Mouse (Mus musculus): Measurements from ENCODE around the gene Dhx35. TPM values are rescaled to one million over a fixed set of nuclear protein-coding genes. Genes with fewer than 3 reads are reported as not detected.

Gene Dhx35
- total RNA-seq, 1 experiment: 25.5 TPM

GRCm38 (mm10) chr2:158768771-158769170, 25.8 kb upstream of the Dhx35 start:
- in situ Hi-C loops (cut with MboI; ENCODE audit: low sequenced_read_pairs in 2 of 2, unreplicated experiment in 2 of 2): no loop called here
- Histone ChIP-seq H3K4me1 (ENCODE audit: control insufficient read depth in 2 of 2, insufficient read depth in 2 of 2, low read length in 2 of 2, poor library complexity in 1 of 2) (peaks cover 2 to 18% of the 10 kb centered on the region in 2 experiments), H3K9me3 (ENCODE audit: control insufficient read depth, insufficient read depth, low read depth, low read length) (no peaks in the 10 kb centered on the region), H3K27ac (ENCODE audit: insufficient read depth, low read depth, low read length, poor library complexity, severe bottlenecking) (no peak overlapping the region), H3K4me3 (ENCODE audit: insufficient read depth in 1 of 2, low read depth in 1 of 2, low read length in 2 of 2, poor library complexity in 1 of 2, severe bottlenecking in 1 of 2) (peak overlapping the region; percentile 90 to 94), H3K9ac (ENCODE audit: insufficient read depth, low read depth, low read length, poor library complexity, severe bottlenecking) (peak overlapping the region; percentile 90; the same call in 1 of the 2 replicates), H3K36me3 (ENCODE audit: control insufficient read depth, insufficient read depth, low read length, poor library complexity, severe bottlenecking) (peaks cover 7% of the 10 kb centered on the region; the same call in 1 of the 2 replicates)
- DNase-seq (ENCODE audit: low read depth, low spot score): no peak
- TF ChIP-seq ZNF384 (IDR thresholded peaks at IDR 0.05; ENCODE audit: low read depth, low read length) (no peak), ZC3H11A (IDR thresholded peaks at IDR 0.05; ENCODE audit: borderline replicate concordance, low read depth, low read length) (no peak), CHD2 (IDR thresholded peaks at IDR 0.05; ENCODE audit: low read depth, low read length) (no peak), HCFC1 (IDR thresholded peaks at IDR 0.05; ENCODE audit: borderline replicate concordance, insufficient read depth, low read length) (no peak)

GRCm38 (mm10) chr2:158770126-158770757, 24.4 kb upstream of the Dhx35 start:
- TF ChIP-seq ZNF384 (IDR thresholded peaks at IDR 0.05; ENCODE audit: low read depth, low read length): no peak
- TF ChIP-seq MAFK (IDR thresholded peaks at IDR 0.05; ENCODE audit: insufficient read depth, low read depth, low read length): no peak
- no peak for TF ChIP-seq ZC3H11A (IDR thresholded peaks at IDR 0.05; ENCODE audit: borderline replicate concordance, low read depth, low read length)
- TF ChIP-seq CHD2 (IDR thresholded peaks at IDR 0.05; ENCODE audit: low read depth, low read length): no peak
- TF ChIP-seq HCFC1 (IDR thresholded peaks at IDR 0.05; ENCODE audit: borderline replicate concordance, insufficient read depth, low read length): no peak
- H3K27ac ChIP-seq (ENCODE audit: insufficient read depth, low read depth, low read length, poor library complexity, severe bottlenecking): no peak overlapping the region

GRCm38 (mm10) chr2:158771066-158771763, 23.4 kb upstream of the Dhx35 start:
- TF ChIP-seq MAFK (IDR thresholded peaks at IDR 0.05; ENCODE audit: insufficient read depth, low read depth, low read length) (no peak), ZC3H11A (IDR thresholded peaks at IDR 0.05; ENCODE audit: borderline replicate concordance, low read depth, low read length) (no peak), ZNF384 (IDR thresholded peaks at IDR 0.05; ENCODE audit: low read depth, low read length) (no peak), HCFC1 (IDR thresholded peaks at IDR 0.05; ENCODE audit: borderline replicate concordance, insufficient read depth, low read length) (no peak), CHD2 (IDR thresholded peaks at IDR 0.05; ENCODE audit: low read depth, low read length) (no peak)
- Histone ChIP-seq H3K9me3 (ENCODE audit: control insufficient read depth, insufficient read depth, low read depth, low read length) (no peaks in the 10 kb centered on the region), H3K27ac (ENCODE audit: insufficient read depth, low read depth, low read length, poor library complexity, severe bottlenecking) (no peak overlapping the region), H3K4me3 (ENCODE audit: insufficient read depth in 1 of 2, low read depth in 1 of 2, low read length in 2 of 2, poor library complexity in 1 of 2, severe bottlenecking in 1 of 2) (no peak overlapping the region), H3K9ac (ENCODE audit: insufficient read depth, low read depth, low read length, poor library complexity, severe bottlenecking) (no peak overlapping the region), H3K4me1 (ENCODE audit: control insufficient read depth in 2 of 2, insufficient read depth in 2 of 2, low read length in 2 of 2, poor library complexity in 1 of 2) (peaks cover 2 to 18% of the 10 kb centered on the region in 2 experiments), H3K36me3 (ENCODE audit: control insufficient read depth, insufficient read depth, low read length, poor library complexity, severe bottlenecking) (peaks cover 9% of the 10 kb centered on the region; the same call in 1 of the 2 replicates)
- in situ Hi-C loops (cut with MboI; ENCODE audit: low sequenced_read_pairs in 2 of 2, unreplicated experiment in 2 of 2): no loop called here
- no peak for DNase-seq (ENCODE audit: low read depth, low spot score)

More at GRCm38 (mm10) chr2:158770126-158770757, 24.4 kb upstream of the Dhx35 start:
- Histone ChIP-seq H3K9ac (ENCODE audit: insufficient read depth, low read depth, low read length, poor library complexity, severe bottlenecking) (no peak overlapping the region), H3K36me3 (ENCODE audit: control insufficient read depth, insufficient read depth, low read length, poor library complexity, severe bottlenecking) (peaks cover 9% of the 10 kb centered on the region; the same call in 1 of the 2 replicates), H3K9me3 (ENCODE audit: control insufficient read depth, insufficient read depth, low read depth, low read length) (no peaks in the 10 kb centered on the region), H3K4me1 (ENCODE audit: control insufficient read depth in 2 of 2, insufficient read depth in 2 of 2, low read length in 2 of 2, poor library complexity in 1 of 2) (peaks cover 2 to 18% of the 10 kb centered on the region in 2 experiments), H3K4me3 (ENCODE audit: insufficient read depth in 1 of 2, low read depth in 1 of 2, low read length in 2 of 2, poor library complexity in 1 of 2, severe bottlenecking in 1 of 2) (peak overlapping the region in 1 of 2 experiments; percentile 5; a peak in 1 of 4 replicates)
- DNase-seq (ENCODE audit: low read depth, low spot score): no peak
- in situ Hi-C loops (cut with MboI; ENCODE audit: low sequenced_read_pairs in 2 of 2, unreplicated experiment in 2 of 2): no loop called here

GRCm38 (mm10) chr2:158772808-158773207, 21.8 kb upstream of the Dhx35 start:
- no peaks in the 10 kb centered on the region for H3K9me3 ChIP-seq (ENCODE audit: control insufficient read depth, insufficient read depth, low read depth, low read length)
- H3K36me3 ChIP-seq (ENCODE audit: control insufficient read depth, insufficient read depth, low read length, poor library complexity, severe bottlenecking): peaks cover 9% of the 10 kb centered on the region; the same call in 1 of the 2 replicates
- no peak overlapping the region for H3K4me3 ChIP-seq (ENCODE audit: insufficient read depth in 1 of 2, low read depth in 1 of 2, low read length in 2 of 2, poor library complexity in 1 of 2, severe bottlenecking in 1 of 2)
- H3K9ac ChIP-seq (ENCODE audit: insufficient read depth, low read depth, low read length, poor library complexity, severe bottlenecking): no peak overlapping the region
- TF ChIP-seq CHD2 (IDR thresholded peaks at IDR 0.05; ENCODE audit: low read depth, low read length): no peak
- no peak for TF ChIP-seq MAFK (IDR thresholded peaks at IDR 0.05; ENCODE audit: insufficient read depth, low read depth, low read length)
- no peak for TF ChIP-seq ZC3H11A (IDR thresholded peaks at IDR 0.05; ENCODE audit: borderline replicate concordance, low read depth, low read length)
- TF ChIP-seq ZNF384 (IDR thresholded peaks at IDR 0.05; ENCODE audit: low read depth, low read length): no peak
- TF ChIP-seq HCFC1 (IDR thresholded peaks at IDR 0.05; ENCODE audit: borderline replicate concordance, insufficient read depth, low read length): no peak
- no peak for DNase-seq (ENCODE audit: low read depth, low spot score)
- in situ Hi-C loops (cut with MboI; ENCODE audit: low sequenced_read_pairs in 2 of 2, unreplicated experiment in 2 of 2): no loop called here
- H3K27ac ChIP-seq (ENCODE audit: insufficient read depth, low read depth, low read length, poor library complexity, severe bottlenecking): no peak overlapping the region
- peaks cover 2 to 18% of the 10 kb centered on the region in 2 experiments for H3K4me1 ChIP-seq (ENCODE audit: control insufficient read depth in 2 of 2, insufficient read depth in 2 of 2, low read length in 2 of 2, poor library complexity in 1 of 2)
